Mouse (Mus musculus) kidney, postnatal 0 days (tissue): Measurements from ENCODE around the gene Ccdc87. TPM values are rescaled to one million over a fixed set of nuclear protein-coding genes. Genes with fewer than 3 reads are reported as not detected.
A peak's percentile ranks its signal among the peaks of the same experiment; 100 is the strongest.
"Not testable (repeated sequence)": the region's sequence is repeated elsewhere in the genome, so short reads cannot be mapped to it uniquely, and the experiment has no call there.

Source experiments
- ATAC-seq: fragments of 200-750 bp; cut with Nextera tagmentation; replicated peaks from 2 replicates; pipeline ENCODE4 v1.8.0; 2017; ENCODE audit warnings: low read depth, moderate number of reproducible peaks, moderate TSS enrichment, moderate library complexity; ENCODE audit not compliant: low FRiP score
- DNase-seq: peaks from one replicate; pipeline ENCODE4 v3.0.0-alpha.2; 2016; ENCODE audit warnings: low spot score
- H3K27ac ChIP-seq: fragments of 300-500 bp; sonication (generic); 2 replicates; pipeline ENCODE4 v1.5.1; 2014; ENCODE audit warnings: mild to moderate bottlenecking
- H3K27me3 ChIP-seq: fragments of 300-500 bp; sonication (generic); 2 replicates; pipeline ENCODE4 v1.6.1; 2014; ENCODE audit warnings: low read length, mixed read lengths; ENCODE audit not compliant: insufficient read depth
- H3K36me3 ChIP-seq: fragments of 300-500 bp; sonication (generic); 2 replicates; pipeline ENCODE4 v1.6.1; 2014; ENCODE audit warnings: low read length, mixed read lengths; ENCODE audit not compliant: insufficient read depth
- H3K4me1 ChIP-seq: fragments of 300-500 bp; sonication (generic); replicated peaks from 2 replicates; pipeline ENCODE4 v1.6.1; 2014; ENCODE audit warnings: antibody characterized with exemption, low read length, mixed read lengths; ENCODE audit not compliant: insufficient read depth
- H3K4me2 ChIP-seq: fragments of 300-500 bp; sonication (generic); 2 replicates; pipeline ENCODE4 v1.6.1; 2014; ENCODE audit warnings: mild to moderate bottlenecking, low read length, moderate library complexity, mixed read lengths
- H3K4me3 ChIP-seq: fragments of 300-500 bp; sonication (generic); replicated peaks from 2 replicates; pipeline ENCODE4 v1.5.1; 2014; ENCODE audit warnings: low read depth, low read length
- H3K9ac ChIP-seq: fragments of 300-500 bp; sonication (generic); 2 replicates; pipeline ENCODE4 v1.6.1; 2014; ENCODE audit warnings: low read depth, low read length
- H3K9me3 ChIP-seq: fragments of 300-500 bp; sonication (generic); replicated peaks from 2 replicates; pipeline ENCODE4 v1.6.1; 2016; ENCODE audit warnings: low read length, inconsistent platforms, mixed read lengths
- CTCF ChIP-seq: IDR thresholded peaks from 2 replicates; pipeline ENCODE4 v1.5.1; 2016; ENCODE audit warnings: antibody characterized with exemption, low read depth, mild to moderate bottlenecking, moderate library complexity
- WGBS: fragments of 180-500 bp; shearing (Covaris S2); extraction: QIAGEN DNeasy Blood & Tissue Kit; methylation state at CpG from one replicate; pipeline ENCODE4 v1.1.7; 2014; 5-methylcytosine and 5-hydroxymethylcytosine counted together
- polyA plus RNA-seq: library from polyadenylated mRNA; unstranded; fragments of >200 nt; fragmentation: Nextera tagmentation; extraction: Ambion mirVana; gene quantifications from 2 replicates; pipeline ENCODE4 v1.2.1, GENCODE M21; 2015

Gene Ccdc87
- polyA plus RNA-seq, 1 experiment from 2014 or later = not detected

DNA sequence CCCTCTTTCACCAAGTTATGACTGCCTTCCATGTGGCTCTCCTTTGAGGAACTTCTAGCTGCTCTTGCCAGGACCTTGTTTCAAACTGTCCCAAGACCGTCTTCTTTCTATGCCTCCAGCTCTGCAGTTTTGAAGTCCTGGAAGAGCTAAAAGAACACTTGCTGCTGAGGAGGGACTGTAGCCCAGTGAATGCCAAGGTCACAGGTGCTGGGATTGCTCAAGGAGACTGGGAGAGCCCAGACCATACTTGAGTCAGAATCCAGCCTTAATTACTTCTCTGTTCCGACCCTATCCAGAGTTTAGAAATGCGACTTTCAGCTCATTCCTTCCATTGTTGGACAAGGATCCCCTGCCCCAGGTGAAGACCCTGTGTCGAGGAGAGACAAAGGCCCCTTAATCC lies 16.8 kb downstream of the Ccdc87 start:
- 82% methylated on average over 4 of the region's 4 CpGs for WGBS
- H3K4me3 ChIP-seq = no peak overlapping the region

DNA sequence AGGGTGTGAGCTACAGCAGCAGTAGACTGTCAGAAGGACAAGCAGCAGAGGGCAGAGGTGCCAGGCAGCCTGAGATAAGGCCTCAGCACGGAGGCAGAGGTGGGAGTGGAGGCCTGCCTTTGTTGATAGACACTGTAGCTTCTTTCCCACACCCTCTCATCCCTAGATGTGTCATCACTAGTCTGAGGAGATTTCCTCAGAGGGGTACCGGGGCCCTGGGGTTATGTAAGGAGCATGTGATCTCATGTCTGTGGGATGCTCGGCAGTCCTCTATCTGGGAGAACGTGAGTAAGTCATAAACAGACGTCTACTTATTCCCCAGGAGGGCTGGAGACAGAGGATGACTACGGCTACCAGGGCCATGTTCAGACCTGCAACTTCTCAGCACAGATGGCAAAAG lies 19.9 kb downstream of the Ccdc87 start:
- no peaks in the 10 kb centered on the region for H3K4me1 ChIP-seq
- H3K9me3 ChIP-seq = no peaks in the 10 kb centered on the region
- H3K27ac ChIP-seq = no peak overlapping the region
- H3K4me2 ChIP-seq = no peak overlapping the region
- no peak overlapping the region for H3K9ac ChIP-seq
- no peak overlapping the region for H3K4me3 ChIP-seq
- no peak for DNase-seq
- H3K27me3 ChIP-seq = no peaks in the 10 kb centered on the region
- H3K36me3 ChIP-seq = no peaks in the 10 kb centered on the region
- 71% methylated on average over 6 of the region's 6 CpGs for WGBS
- no peak for TF ChIP-seq CTCF
- ATAC-seq = no peak

More for the DNA sequence above, 16.8 kb downstream of the Ccdc87 start:
- no peak for TF ChIP-seq CTCF
- no peaks in the 10 kb centered on the region for H3K9me3 ChIP-seq
- H3K36me3 ChIP-seq = no peaks in the 10 kb centered on the region
- peak overlapping the region; percentile 97 for H3K4me2 ChIP-seq
- no peaks in the 10 kb centered on the region for H3K27me3 ChIP-seq
- H3K4me1 ChIP-seq = no peaks in the 10 kb centered on the region
- H3K9ac ChIP-seq = no peak overlapping the region
- no peak overlapping the region for H3K27ac ChIP-seq
- DNase-seq (no peak), ATAC-seq (no peak)

DNA sequence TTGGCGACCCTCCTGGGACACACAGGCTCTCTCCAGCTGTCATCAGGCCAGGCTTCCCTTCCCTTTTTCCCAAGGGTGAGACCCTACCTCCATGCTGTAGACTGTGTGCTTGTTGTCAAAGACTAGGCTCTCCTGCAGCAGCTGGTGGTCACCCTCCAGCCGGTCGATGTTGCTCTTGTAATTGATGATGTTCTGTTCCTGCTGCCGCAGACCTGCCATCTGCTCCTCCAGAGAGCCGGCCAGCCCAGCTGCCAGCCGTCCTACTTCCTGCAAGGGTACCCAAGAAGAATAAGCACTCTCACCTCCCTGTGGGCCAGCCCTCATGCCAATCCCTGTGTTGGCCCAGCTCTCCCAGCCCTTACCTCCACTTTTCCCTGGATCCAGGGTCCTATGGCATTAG lies 23.9 kb downstream of the Ccdc87 start:
- Histone ChIP-seq H3K9ac (no peak overlapping the region), H3K9me3 (no peaks in the 10 kb centered on the region), H3K4me2 (no peak overlapping the region), H3K27ac (no peak overlapping the region), H3K4me1 (0 out of 2 replicates have a peak, but pooled peaks cover 6% of the 10 kb centered on the region), H3K4me3 (no peak overlapping the region), H3K36me3 (no peaks in the 10 kb centered on the region), H3K27me3 (no peaks in the 10 kb centered on the region)
- no peak for TF ChIP-seq CTCF
- DNase-seq = no peak
- 71% methylated on average over 6 of the region's 6 CpGs for WGBS
- no peak for ATAC-seq

DNA sequence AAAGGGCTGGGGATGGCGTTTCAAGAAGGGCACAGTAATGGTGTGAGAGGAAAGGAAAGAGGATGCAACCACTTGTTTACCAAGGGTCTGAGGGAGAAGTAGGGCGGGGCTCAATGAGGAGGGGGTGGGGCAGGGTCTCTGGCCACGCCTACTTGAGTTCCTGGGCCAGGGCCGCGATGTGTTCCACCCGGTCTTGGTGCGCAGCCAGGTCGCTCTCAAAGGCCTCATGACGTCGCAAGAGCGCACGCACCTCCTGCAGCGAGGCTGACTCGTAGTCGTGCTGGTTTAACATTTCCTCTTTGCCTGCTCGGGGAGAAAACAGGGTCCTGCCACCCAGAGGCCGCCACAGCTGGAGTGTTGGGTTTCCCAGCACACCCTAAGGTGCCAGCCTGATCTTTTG lies 26.0 kb downstream of the Ccdc87 start:
- H3K4me3 ChIP-seq = no peak overlapping the region
- ATAC-seq (peak; percentile 57; the same call in 1 of the 2 replicates), DNase-seq (peak; percentile 60)
- 0 out of 2 replicates have a peak, but pooled peaks cover 6% of the 10 kb centered on the region for H3K4me1 ChIP-seq
- peak overlapping the region; percentile 23 for H3K4me2 ChIP-seq
- 6% methylated on average over 17 of the region's 17 CpGs for WGBS
- TF ChIP-seq CTCF = no peak
- no peaks in the 10 kb centered on the region for H3K9me3 ChIP-seq
- H3K9ac ChIP-seq = no peak overlapping the region
- H3K27ac ChIP-seq = no peak overlapping the region
- no peaks in the 10 kb centered on the region for H3K36me3 ChIP-seq
- no peaks in the 10 kb centered on the region for H3K27me3 ChIP-seq

DNA sequence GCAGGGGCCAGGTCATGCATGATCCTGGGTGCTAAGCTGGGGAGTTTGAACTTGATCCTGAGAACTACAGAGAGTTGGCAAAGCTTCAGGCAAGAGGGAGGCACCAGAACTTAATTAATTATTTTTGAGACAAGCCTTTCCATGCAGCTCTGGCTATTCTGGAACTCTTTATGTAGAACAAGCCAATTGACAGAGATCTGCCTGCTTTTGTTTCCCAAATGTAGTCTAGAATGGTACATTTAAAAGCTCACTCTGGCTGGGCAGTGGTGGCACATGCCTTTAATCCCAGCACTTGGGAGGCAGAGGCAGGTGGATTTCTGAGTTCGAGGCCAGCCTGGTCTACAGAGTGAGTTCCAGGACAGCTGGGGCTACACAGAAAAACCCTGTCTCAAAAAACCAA lies 35.4 kb downstream of the Ccdc87 start:
- not testable (repeated sequence) for H3K27me3 ChIP-seq, DNase-seq, ATAC-seq, H3K9ac ChIP-seq, H3K36me3 ChIP-seq, H3K9me3 ChIP-seq, H3K4me3 ChIP-seq, H3K4me1 ChIP-seq, H3K27ac ChIP-seq, H3K4me2 ChIP-seq
- WGBS = 79% methylated on average over 1 of the region's 1 CpGs

DNA sequence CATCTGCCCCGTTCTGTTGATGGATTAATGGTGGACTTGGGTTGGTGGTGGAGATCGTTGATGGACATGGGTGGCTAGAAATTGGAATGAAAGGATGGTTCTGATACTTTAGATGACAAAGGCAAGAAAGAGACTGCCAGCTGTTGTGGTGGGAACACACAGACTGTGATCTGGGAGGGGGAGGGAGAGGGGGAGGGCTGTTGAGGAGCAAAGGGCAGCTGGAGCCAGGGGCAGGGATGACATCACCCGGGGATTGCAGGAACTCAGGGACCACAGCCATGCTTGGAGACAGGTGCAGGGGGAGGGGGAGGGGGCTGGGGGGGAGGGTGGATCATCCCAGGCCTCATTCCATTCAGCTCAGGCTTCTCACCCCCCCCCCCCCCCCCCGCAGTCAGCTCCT lies 37.1 kb downstream of the Ccdc87 start:
- no peak for TF ChIP-seq CTCF
- Histone ChIP-seq H3K4me1 (peaks cover 5% of the 10 kb centered on the region; the same call in 1 of the 2 replicates), H3K36me3 (peaks cover 4% of the 10 kb centered on the region; the same call in 1 of the 2 replicates), H3K4me3 (no peak overlapping the region), H3K4me2 (no peak overlapping the region), H3K9me3 (no peaks in the 10 kb centered on the region), H3K9ac (no peak overlapping the region), H3K27ac (no peak overlapping the region), H3K27me3 (no peaks in the 10 kb centered on the region)
- WGBS = 37% methylated on average over 4 of the region's 4 CpGs
- DNase-seq (no peak), ATAC-seq (no peak)

DNA sequence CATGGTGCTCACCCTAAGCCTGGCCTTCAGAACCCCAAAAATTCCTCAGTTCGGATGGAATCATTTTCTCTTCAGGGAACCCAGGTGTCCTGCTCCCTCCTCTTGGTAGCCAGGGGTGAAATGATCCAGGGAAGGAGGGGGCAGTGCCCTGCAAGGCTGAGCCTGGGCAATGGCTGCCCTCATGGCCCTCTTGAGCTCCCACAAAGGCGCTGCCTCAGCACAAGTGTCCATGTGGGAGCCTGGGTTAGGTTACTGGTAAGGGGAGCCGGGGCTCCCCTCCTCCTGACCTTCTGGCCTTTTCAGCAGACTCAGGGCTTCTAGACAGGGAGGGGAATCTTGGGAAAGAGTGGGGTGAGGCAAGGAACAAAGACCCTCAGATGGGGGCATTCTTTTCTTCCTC lies 37.6 kb downstream of the Ccdc87 start:
- DNase-seq (peak; percentile 4), ATAC-seq (no peak)
- peaks cover 4% of the 10 kb centered on the region; the same call in 1 of the 2 replicates for H3K36me3 ChIP-seq
- TF ChIP-seq CTCF = no peak
- no peak overlapping the region for H3K27ac ChIP-seq
- peaks cover 5% of the 10 kb centered on the region; the same call in 1 of the 2 replicates for H3K4me1 ChIP-seq
- no peak overlapping the region for H3K4me2 ChIP-seq
- H3K27me3 ChIP-seq = no peaks in the 10 kb centered on the region
- WGBS = 46% methylated on average over 3 of the region's 3 CpGs
- H3K9ac ChIP-seq = no peak overlapping the region
- H3K4me3 ChIP-seq = no peak overlapping the region
- no peaks in the 10 kb centered on the region for H3K9me3 ChIP-seq
